Mouse (Mus musculus): ENCODE data around the gene Npm1.

DNA sequence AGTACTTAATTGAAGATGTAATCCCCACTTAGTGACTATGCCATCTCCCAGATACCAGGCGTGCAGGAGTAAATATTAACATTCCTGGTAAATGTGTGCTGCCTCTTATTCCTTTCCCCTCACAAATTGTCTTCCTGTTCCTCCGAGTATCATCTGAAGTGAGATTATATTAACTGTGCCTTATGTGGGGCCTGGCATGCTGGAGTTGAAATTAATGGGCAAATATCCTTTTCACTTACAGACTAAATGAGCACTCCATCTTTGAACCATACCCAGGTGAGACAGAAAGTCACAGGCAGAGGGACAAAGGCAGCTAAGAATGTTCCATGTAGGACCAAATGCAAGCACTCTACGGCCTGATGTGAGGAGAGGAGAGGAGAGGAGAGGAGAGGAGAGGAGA lies 12.8 kb upstream of the Npm1 start:
- no peak for TF ChIP-seq CTCF (IDR thresholded peaks at IDR 0.05; ENCODE audit: insufficient read depth, low read length)
- TF ChIP-seq POLR2A (IDR thresholded peaks at IDR 0.05; ENCODE audit: borderline replicate concordance, extremely low read depth, low read depth, low read length), result no peak
